Mouse (Mus musculus) cerebellum, postnatal 10 days (tissue): Measurements from ENCODE around the gene Cyb5rl.

Experiments used
- DNase-seq, 2 experiments: peaks; one replicate each; pipeline ENCODE4 v3.0.0; 2021; ENCODE audit warnings: mixed read lengths in 2 of 2

Gene Cyb5rl

GRCm38 (mm10) chr4:107066252-107067124 is at the start of gene Cyb5rl, which contains the start of gene Mrpl37:
TSS of gene Cyb5rl (plus strand) at chr4:107066988.
TSS of gene Mrpl37 (minus strand) at chr4:107066868.
- peak; percentile 98 to 99 for DNase-seq

- DNase-seq: no peak
Measured at GRCm38 (mm10) chr4:107017257-107017656, 49.5 kb upstream of the Cyb5rl start.

- peak in 1 of 2 experiments; percentile 47 for DNase-seq
Measured at GRCm38 (mm10) chr4:107018521-107018920, 48.3 kb upstream of the Cyb5rl start.

- peak; percentile 75 to 80 for DNase-seq
Measured at GRCm38 (mm10) chr4:107019027-107019426, 47.8 kb upstream of the Cyb5rl start.

GRCm38 (mm10) chr4:107020287-107021000 is 46.3 kb upstream of the Cyb5rl start:
- DNase-seq: no peak

- no peak for DNase-seq
Measured at GRCm38 (mm10) chr4:107021464-107021863, 45.3 kb upstream of the Cyb5rl start.

- no peak for DNase-seq
Measured at GRCm38 (mm10) chr4:107024899-107025298, 41.9 kb upstream of the Cyb5rl start.

- DNase-seq: no peak
Measured at GRCm38 (mm10) chr4:107025369-107025768, 41.4 kb upstream of the Cyb5rl start.

- DNase-seq: no peak
Measured at GRCm38 (mm10) chr4:107026451-107026850, 40.3 kb upstream of the Cyb5rl start.

- DNase-seq: no peak
Measured at GRCm38 (mm10) chr4:107035689-107036088, 31.1 kb upstream of the Cyb5rl start.

GRCm38 (mm10) chr4:107036985-107037384 is 29.8 kb upstream of the Cyb5rl start:
- DNase-seq: no peak

- no peak for DNase-seq
Measured at GRCm38 (mm10) chr4:107038303-107038702, 28.5 kb upstream of the Cyb5rl start.

- DNase-seq: peak; percentile 58 to 69
Measured at GRCm38 (mm10) chr4:107039270-107039669, 27.5 kb upstream of the Cyb5rl start.

- DNase-seq: no peak
Measured at GRCm38 (mm10) chr4:107042304-107042703, 24.5 kb upstream of the Cyb5rl start.

GRCm38 (mm10) chr4:107045188-107045587 is 21.6 kb upstream of the Cyb5rl start:
- DNase-seq: peak in 1 of 2 experiments; percentile 51

- DNase-seq: peak; percentile 55 to 71
Measured at GRCm38 (mm10) chr4:107047806-107048205, 19.0 kb upstream of the Cyb5rl start.

GRCm38 (mm10) chr4:107048568-107049162 is 18.1 kb upstream of the Cyb5rl start:
- peak; percentile 96 to 98 for DNase-seq

- no peak for DNase-seq
Measured at GRCm38 (mm10) chr4:107051889-107052288, 14.9 kb upstream of the Cyb5rl start.

GRCm38 (mm10) chr4:107052962-107053553 is 13.7 kb upstream of the Cyb5rl start:
- no peak for DNase-seq

- DNase-seq: no peak
Measured at GRCm38 (mm10) chr4:107056088-107056487, 10.7 kb upstream of the Cyb5rl start.

- DNase-seq: no peak
Measured at GRCm38 (mm10) chr4:107058346-107058745, 8.4 kb upstream of the Cyb5rl start.

- no peak for DNase-seq
Measured at GRCm38 (mm10) chr4:107058781-107059180, 8.0 kb upstream of the Cyb5rl start.

- no peak for DNase-seq
Measured at GRCm38 (mm10) chr4:107061560-107061959, 5.2 kb upstream of the Cyb5rl start.
